Mouse (Mus musculus): Measurements from ENCODE around the gene Mrtfb.
A peak's percentile ranks its signal among the peaks of the same experiment; 100 is the strongest.

Mrtfb gene

GRCm38 (mm10) chr16:13351268-13351667 lies 95.0 kb downstream of the Mrtfb start:
- DNase-seq (ENCODE audit: low spot score in 2 of 2) = no peak

GRCm38 (mm10) chr16:13353927-13354326 lies 97.6 kb downstream of the Mrtfb start:
- no peak for DNase-seq (ENCODE audit: low spot score in 2 of 2)

- no peak for DNase-seq (ENCODE audit: low spot score in 2 of 2)
These were observed 98.2 kb downstream of the Mrtfb start for GRCm38 (mm10) chr16:13354431-13354830.

- DNase-seq (ENCODE audit: low spot score in 2 of 2) = peak; percentile 87 to 92
These were observed 101.8 kb downstream of the Mrtfb start for GRCm38 (mm10) chr16:13357806-13358679.

- no peak for DNase-seq (ENCODE audit: low spot score in 2 of 2)
These were observed 102.5 kb downstream of the Mrtfb start for GRCm38 (mm10) chr16:13358741-13359140.

- no peak for DNase-seq (ENCODE audit: low spot score in 2 of 2)
These were observed 103.2 kb downstream of the Mrtfb start for GRCm38 (mm10) chr16:13359405-13359858.

- DNase-seq (ENCODE audit: low spot score in 2 of 2) = no peak
These were observed 103.9 kb downstream of the Mrtfb start for GRCm38 (mm10) chr16:13360208-13360607.

GRCm38 (mm10) chr16:13360835-13361234 lies 104.6 kb downstream of the Mrtfb start:
- no peak for DNase-seq (ENCODE audit: low spot score in 2 of 2)

- no peak for DNase-seq (ENCODE audit: low spot score in 2 of 2)
These were observed 106.9 kb downstream of the Mrtfb start for GRCm38 (mm10) chr16:13363141-13363540.

GRCm38 (mm10) chr16:13364145-13364544 lies 107.9 kb downstream of the Mrtfb start:
- no peak for DNase-seq (ENCODE audit: low spot score in 2 of 2)

- DNase-seq (ENCODE audit: low spot score in 2 of 2) = no peak
These were observed 110.0 kb downstream of the Mrtfb start for GRCm38 (mm10) chr16:13366256-13366655.

GRCm38 (mm10) chr16:13366802-13367465 lies 110.7 kb downstream of the Mrtfb start:
- DNase-seq (ENCODE audit: low spot score in 2 of 2) = peak; percentile 61 to 80

GRCm38 (mm10) chr16:13367466-13367856 lies 111.2 kb downstream of the Mrtfb start:
- no peak for DNase-seq (ENCODE audit: low spot score in 2 of 2)

GRCm38 (mm10) chr16:13368645-13369044 lies 112.4 kb downstream of the Mrtfb start:
- no peak for DNase-seq (ENCODE audit: low spot score in 2 of 2)

- peak; percentile 85 to 86 for DNase-seq (ENCODE audit: low spot score in 2 of 2)
These were observed 115.5 kb downstream of the Mrtfb start for GRCm38 (mm10) chr16:13371740-13372287.

GRCm38 (mm10) chr16:13372899-13373533 lies 116.7 kb downstream of the Mrtfb start:
- DNase-seq (ENCODE audit: low spot score in 2 of 2) = no peak

- DNase-seq (ENCODE audit: low spot score in 2 of 2) = no peak
These were observed 120.7 kb downstream of the Mrtfb start for GRCm38 (mm10) chr16:13376947-13377486.

GRCm38 (mm10) chr16:13378157-13378556 lies 121.9 kb downstream of the Mrtfb start:
- no peak for DNase-seq (ENCODE audit: low spot score in 2 of 2)

- DNase-seq (ENCODE audit: low spot score in 2 of 2) = no peak
These were observed 123.6 kb downstream of the Mrtfb start for GRCm38 (mm10) chr16:13379865-13380264.

GRCm38 (mm10) chr16:13381771-13382170 lies 125.5 kb downstream of the Mrtfb start:
- DNase-seq (ENCODE audit: low spot score in 2 of 2) = no peak

GRCm38 (mm10) chr16:13387306-13387705 lies 131.0 kb downstream of the Mrtfb start:
- DNase-seq (ENCODE audit: low spot score in 2 of 2) = no peak

- no peak for DNase-seq (ENCODE audit: low spot score in 2 of 2)
These were observed 144.1 kb downstream of the Mrtfb start for GRCm38 (mm10) chr16:13400375-13400774.
